Mouse (Mus musculus): ENCODE results near the gene Cnr2.

- TF ChIP-seq CTCF (IDR thresholded peaks at IDR 0.05; ENCODE audit: low read depth, low read length) (no peak), POLR2A (IDR thresholded peaks at IDR 0.05; ENCODE audit: extremely low read depth, insufficient read depth, low read length) (no peak)
Measured at GRCm38 (mm10) chr4:135965113-135965512, 69.9 kb downstream of the Cnr2 start.

Measured in liver, adult 2 months (tissue).